Mouse (Mus musculus): ENCODE results near the gene Rabgef1. TPM values are rescaled to one million over a fixed set of nuclear protein-coding genes. Genes with fewer than 3 reads are reported as not detected.

Rabgef1 gene
- polyA plus RNA-seq, 1 experiment from 2014 or later, result 27.7 TPM

GRCm38 (mm10) chr5:130221316-130221715, 49.7 kb downstream of the Rabgef1 start:
- Histone ChIP-seq H3K9me3 (no peaks in the 10 kb centered on the region), H3K9ac (peak overlapping the region; percentile 83; the same call in 1 of the 2 replicates), H3K4me2 (peak overlapping the region; percentile 72), H3K27me3 (no peaks in the 10 kb centered on the region), H3K4me3 (peak overlapping the region; percentile 87), H3K27ac (0 out of 2 replicates have a peak overlapping the region, but pooled peaks have one; percentile 57), H3K36me3 (peaks cover 3% of the 10 kb centered on the region; the same call in 1 of the 2 replicates), H3K4me1 (peaks cover 20% of the 10 kb centered on the region)
- no peak for ATAC-seq (ENCODE audit: borderline replicate concordance, extremely low read depth, low FRiP score, low TSS enrichment)
- WGBS, result 42% methylated on average over 2 of the region's 2 CpGs

DNA sequence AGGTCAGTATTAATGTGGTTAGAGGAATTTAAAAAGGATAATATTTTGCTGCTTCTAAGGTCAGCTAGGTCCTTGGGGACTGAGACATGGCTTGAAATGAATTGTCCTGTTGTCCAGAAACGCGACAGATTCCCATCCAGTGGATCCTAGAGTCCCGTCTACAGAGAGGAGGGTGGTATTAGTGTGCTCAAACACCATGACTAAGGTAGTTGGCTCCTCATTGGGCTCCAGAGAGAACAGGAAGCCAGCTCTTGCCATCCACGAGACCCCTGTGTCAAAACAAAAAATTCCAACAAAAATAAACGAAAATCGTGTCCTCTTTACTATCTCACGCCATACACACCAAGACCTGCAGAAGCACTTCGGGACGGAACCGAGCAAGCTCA, 50.2 kb downstream of the Rabgef1 start:
- H3K27ac ChIP-seq, result peak overlapping the region; percentile 57; the same call in 1 of the 2 replicates
- peak overlapping the region; percentile 72 for H3K4me2 ChIP-seq
- peaks cover 3% of the 10 kb centered on the region; the same call in 1 of the 2 replicates for H3K36me3 ChIP-seq
- H3K9ac ChIP-seq, result peak overlapping the region; percentile 83
- peak; percentile 40 for ATAC-seq (ENCODE audit: borderline replicate concordance, extremely low read depth, low FRiP score, low TSS enrichment)
- H3K27me3 ChIP-seq, result no peaks in the 10 kb centered on the region
- under 1% methylated on average over 10 of the region's 10 CpGs for WGBS
- H3K9me3 ChIP-seq, result no peaks in the 10 kb centered on the region
- peaks cover 24% of the 10 kb centered on the region for H3K4me1 ChIP-seq
- H3K4me3 ChIP-seq, result peak overlapping the region; percentile 87

GRCm38 (mm10) chr5:130222146-130223004, 50.8 kb downstream of the Rabgef1 start:
- Histone ChIP-seq H3K27me3 (no peaks in the 10 kb centered on the region), H3K4me2 (peak overlapping the region; percentile 72), H3K9ac (peak overlapping the region; percentile 83), H3K4me3 (peak overlapping the region; percentile 87), H3K9me3 (no peaks in the 10 kb centered on the region), H3K4me1 (peaks cover 28% of the 10 kb centered on the region), H3K27ac (peak overlapping the region; percentile 80), H3K36me3 (peaks cover 3% of the 10 kb centered on the region; the same call in 1 of the 2 replicates)
- under 1% methylated on average over 86 of the region's 88 CpGs for WGBS
- peak; percentile 89 for ATAC-seq (ENCODE audit: borderline replicate concordance, extremely low read depth, low FRiP score, low TSS enrichment)

DNA sequence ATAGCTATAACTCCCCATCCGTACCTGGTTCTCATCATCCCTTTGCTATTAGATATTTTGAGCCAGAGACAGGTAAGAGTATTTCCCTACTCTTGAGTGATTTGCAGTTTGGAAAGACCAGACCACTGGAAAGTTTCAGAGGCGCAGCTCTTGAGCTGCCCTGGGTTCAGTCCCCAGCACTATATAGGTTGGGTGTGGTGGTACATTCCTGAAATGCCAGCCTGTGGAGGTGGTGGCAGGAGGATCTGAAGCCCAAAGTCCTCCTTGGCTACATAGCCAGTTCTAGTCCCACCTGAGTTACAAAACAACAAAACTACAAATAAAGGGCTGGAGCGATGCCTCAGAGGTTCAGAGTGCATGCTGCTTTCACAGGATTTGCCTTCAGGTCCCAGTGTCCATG, 55.2 kb downstream of the Rabgef1 start:
- H3K9me3 ChIP-seq, result no peaks in the 10 kb centered on the region
- H3K4me3 ChIP-seq, result no peak overlapping the region
- no peak for ATAC-seq (ENCODE audit: borderline replicate concordance, extremely low read depth, low FRiP score, low TSS enrichment)
- peaks cover 39% of the 10 kb centered on the region for H3K4me1 ChIP-seq
- H3K4me2 ChIP-seq, result no peak overlapping the region
- H3K9ac ChIP-seq, result no peak overlapping the region
- no peaks in the 10 kb centered on the region for H3K27me3 ChIP-seq
- H3K27ac ChIP-seq, result no peak overlapping the region
- 85% methylated on average over 3 of the region's 3 CpGs for whole genome bisulfite sequencing
- H3K36me3 ChIP-seq, result peaks cover 23% of the 10 kb centered on the region

DNA sequence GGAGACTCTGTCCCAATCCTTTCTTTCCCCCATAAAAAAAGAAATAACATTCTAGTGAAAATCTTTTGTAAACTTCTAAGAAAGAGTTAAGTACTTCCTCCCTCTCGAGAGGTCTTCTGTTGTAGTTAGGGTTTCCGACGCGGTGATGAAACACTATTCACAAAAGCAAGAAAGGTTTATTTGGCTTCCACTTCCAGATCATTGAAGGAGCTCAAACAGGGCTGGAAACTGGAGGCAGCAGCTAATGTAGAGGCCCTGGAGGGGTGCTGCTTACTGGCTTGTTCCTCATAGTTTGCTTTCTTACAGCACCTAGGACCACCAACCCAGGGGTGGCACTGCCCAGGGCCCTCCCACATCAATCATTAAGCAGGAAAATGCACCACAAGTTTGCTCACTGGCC, 56.5 kb downstream of the Rabgef1 start:
- Histone ChIP-seq H3K4me3 (no peak overlapping the region), H3K27ac (peak overlapping the region; percentile 41), H3K9me3 (no peaks in the 10 kb centered on the region), H3K36me3 (peaks cover 37% of the 10 kb centered on the region), H3K9ac (no peak overlapping the region), H3K27me3 (no peaks in the 10 kb centered on the region), H3K4me1 (peaks cover 36% of the 10 kb centered on the region), H3K4me2 (no peak overlapping the region)
- ATAC-seq (ENCODE audit: borderline replicate concordance, extremely low read depth, low FRiP score, low TSS enrichment), result no peak
- 41% methylated on average over 4 of the region's 4 CpGs for WGBS

DNA sequence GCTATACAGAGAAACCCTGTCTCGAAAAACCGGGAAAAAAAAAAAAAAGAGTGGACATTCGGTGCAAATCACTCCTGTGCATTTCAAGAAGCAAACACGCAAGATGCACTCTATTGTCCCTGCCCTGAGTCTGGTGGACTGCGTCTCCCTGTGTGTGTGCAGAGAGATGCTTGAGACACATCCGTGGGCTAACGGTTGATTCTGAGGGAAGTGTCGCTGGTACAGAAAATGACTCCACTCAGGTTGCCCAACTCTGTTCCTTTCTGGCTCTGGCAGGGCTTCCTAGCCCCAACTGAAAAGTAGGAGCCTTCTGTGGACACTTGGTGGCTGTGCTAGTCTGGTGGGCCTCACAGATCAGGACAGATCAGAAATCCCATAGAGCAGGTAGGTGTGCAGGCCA, 64.7 kb downstream of the Rabgef1 start:
- no peaks in the 10 kb centered on the region for H3K27me3 ChIP-seq
- no peak overlapping the region for H3K27ac ChIP-seq
- no peak overlapping the region for H3K4me3 ChIP-seq
- 96% methylated on average over 8 of the region's 8 CpGs for whole genome bisulfite sequencing
- no peak overlapping the region for H3K4me2 ChIP-seq
- peaks cover 92% of the 10 kb centered on the region for H3K36me3 ChIP-seq
- H3K9ac ChIP-seq, result no peak overlapping the region
- no peak for ATAC-seq (ENCODE audit: borderline replicate concordance, extremely low read depth, low FRiP score, low TSS enrichment)
- no peaks in the 10 kb centered on the region for H3K4me1 ChIP-seq
- no peaks in the 10 kb centered on the region for H3K9me3 ChIP-seq

- Histone ChIP-seq H3K4me3 (no peak overlapping the region), H3K4me1 (no peaks in the 10 kb centered on the region), H3K9me3 (no peaks in the 10 kb centered on the region), H3K9ac (no peak overlapping the region), H3K36me3 (peaks cover 90% of the 10 kb centered on the region), H3K27me3 (no peaks in the 10 kb centered on the region), H3K4me2 (no peak overlapping the region), H3K27ac (no peak overlapping the region)
- ATAC-seq (ENCODE audit: borderline replicate concordance, extremely low read depth, low FRiP score, low TSS enrichment), result no peak
- WGBS, result 87% methylated on average over 7 of the region's 7 CpGs
Observed at GRCm38 (mm10) chr5:130239236-130239635, 67.6 kb downstream of the Rabgef1 start.

DNA sequence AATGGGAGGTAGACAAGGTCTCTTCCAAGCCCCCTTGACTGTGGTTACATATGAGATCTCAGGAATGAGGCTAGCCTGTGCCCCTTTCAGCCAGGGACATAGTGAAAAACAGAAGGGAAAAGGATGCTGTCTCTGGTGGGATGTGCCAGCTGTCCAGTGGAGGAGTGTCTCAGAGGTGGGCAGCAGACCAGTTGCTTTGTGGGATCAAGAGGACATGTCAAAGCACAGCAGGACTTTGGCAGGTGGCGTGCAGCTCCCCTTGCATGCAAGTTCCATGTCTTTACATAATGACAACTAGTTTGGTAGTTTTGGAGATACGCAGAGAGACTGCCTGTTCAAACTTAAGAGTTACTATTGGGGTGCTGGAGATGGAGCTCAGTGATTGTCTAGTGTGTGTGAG, 68.3 kb downstream of the Rabgef1 start:
- WGBS, result 96% methylated on average over 2 of the region's 2 CpGs
- Histone ChIP-seq H3K36me3 (peaks cover 90% of the 10 kb centered on the region), H3K4me3 (no peak overlapping the region), H3K27me3 (no peaks in the 10 kb centered on the region), H3K9me3 (no peaks in the 10 kb centered on the region), H3K9ac (no peak overlapping the region), H3K4me1 (no peaks in the 10 kb centered on the region), H3K4me2 (no peak overlapping the region), H3K27ac (no peak overlapping the region)
- ATAC-seq (ENCODE audit: borderline replicate concordance, extremely low read depth, low FRiP score, low TSS enrichment), result no peak

DNA sequence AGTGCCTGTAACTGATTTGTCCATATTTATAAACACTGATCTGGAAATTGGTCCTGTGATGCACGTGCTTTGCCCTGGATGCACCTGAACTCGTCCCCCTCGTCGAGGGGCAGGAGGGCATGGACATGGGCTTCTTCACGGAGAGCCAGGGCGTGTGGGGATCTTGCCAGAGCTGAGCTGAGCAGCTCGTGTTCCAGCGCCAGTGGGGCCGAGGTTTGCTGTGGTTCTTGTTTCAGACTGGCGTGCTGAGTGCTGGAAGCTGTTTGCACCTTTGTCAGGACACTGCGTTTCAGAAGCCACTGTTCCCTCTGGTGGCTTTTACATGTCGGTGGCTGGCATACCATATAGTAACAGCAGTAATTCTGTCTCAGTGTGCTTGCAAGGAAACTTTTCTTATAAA, 69.8 kb downstream of the Rabgef1 start:
- no peak for ATAC-seq (ENCODE audit: borderline replicate concordance, extremely low read depth, low FRiP score, low TSS enrichment)
- Histone ChIP-seq H3K9ac (no peak overlapping the region), H3K27ac (no peak overlapping the region), H3K27me3 (no peaks in the 10 kb centered on the region), H3K4me3 (no peak overlapping the region), H3K9me3 (no peaks in the 10 kb centered on the region), H3K4me1 (no peaks in the 10 kb centered on the region), H3K4me2 (no peak overlapping the region), H3K36me3 (peaks cover 92% of the 10 kb centered on the region)
- 89% methylated on average over 12 of the region's 12 CpGs for WGBS

DNA sequence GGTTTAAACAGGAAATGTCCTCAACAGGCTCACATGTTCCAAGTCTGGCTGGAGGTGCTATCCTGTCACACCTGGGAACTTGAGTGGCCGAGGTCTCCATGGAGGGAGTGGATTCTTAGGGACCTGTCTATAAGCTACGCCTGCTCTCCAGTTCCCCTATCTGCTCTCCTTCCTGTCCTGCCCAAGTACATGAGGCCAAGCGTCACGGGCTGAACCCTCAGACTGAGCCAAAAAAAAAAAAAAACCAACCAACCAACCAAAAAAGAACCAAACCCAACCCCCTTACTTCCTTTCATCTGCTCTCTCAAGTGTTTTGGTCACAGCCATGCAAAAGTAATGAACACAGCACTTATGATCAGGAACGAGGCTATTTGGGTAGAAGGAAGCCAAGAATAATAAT, 76.2 kb downstream of the Rabgef1 start:
- H3K36me3 ChIP-seq, result peaks cover 95% of the 10 kb centered on the region

GRCm38 (mm10) chr5:130254164-130255016, 82.8 kb downstream of the Rabgef1 start:
- Histone ChIP-seq H3K9ac (peak overlapping the region; percentile 70), H3K4me1 (peaks cover 22% of the 10 kb centered on the region), H3K9me3 (no peaks in the 10 kb centered on the region), H3K36me3 (peaks cover 37% of the 10 kb centered on the region), H3K27me3 (no peaks in the 10 kb centered on the region), H3K4me3 (peak overlapping the region; percentile 74), H3K27ac (peak overlapping the region; percentile 84), H3K4me2 (peak overlapping the region; percentile 93)
- no peak for ATAC-seq (ENCODE audit: borderline replicate concordance, extremely low read depth, low FRiP score, low TSS enrichment)
- WGBS, result 8% methylated on average over 19 of the region's 19 CpGs

More for the DNA sequence above, 76.2 kb downstream of the Rabgef1 start:
- H3K27ac ChIP-seq, result no peak overlapping the region
- H3K9ac ChIP-seq, result no peak overlapping the region
- no peak for ATAC-seq (ENCODE audit: borderline replicate concordance, extremely low read depth, low FRiP score, low TSS enrichment)
- H3K4me3 ChIP-seq, result no peak overlapping the region
- no peaks in the 10 kb centered on the region for H3K4me1 ChIP-seq
- no peaks in the 10 kb centered on the region for H3K27me3 ChIP-seq
- 51% methylated on average over 5 of the region's 5 CpGs for WGBS
- H3K4me2 ChIP-seq, result no peak overlapping the region
- H3K9me3 ChIP-seq, result no peaks in the 10 kb centered on the region

Measured in lung, embryonic 15.5 days (tissue).